Mouse (Mus musculus) gastrocnemius, adult 8-10 months (tissue): ENCODE measurements around the gene Clasrp. TPM values are rescaled to one million over a fixed set of nuclear protein-coding genes. Genes with fewer than 3 reads are reported as not detected.
"Not testable (repeated sequence)": the region's sequence is repeated elsewhere in the genome, so short reads cannot be mapped to it uniquely, and the experiment has no call there.

Experiments used
- DNase-seq, 2 experiments: peaks; one replicate each; pipeline ENCODE4 v3.0.0; 2022; ENCODE audit warnings: low spot score in 2 of 2
- total RNA-seq, 4 experiments: library from RNA; stranded (reverse); gene quantifications; 2 replicates each; pipeline ENCODE4 v1.2.4; 2022

Gene Clasrp
- total RNA-seq, 4 experiments from 2014 or later, result 6.3 to 10.0 (median 9.2) TPM

GRCm38 (mm10) chr7:19609641-19610332 lies 5.5 kb upstream of the Clasrp start:
- no peak for DNase-seq

- no peak for DNase-seq
Measured at GRCm38 (mm10) chr7:19607291-19607690, 3.0 kb upstream of the Clasrp start.

- DNase-seq, result not testable (repeated sequence)
Measured at GRCm38 (mm10) chr7:19604606-19605214, 424 bp upstream of the Clasrp start.

GRCm38 (mm10) chr7:19603055-19603454 lies 1.2 kb downstream of the Clasrp start:
- no peak for DNase-seq

GRCm38 (mm10) chr7:19600562-19600961 lies 3.7 kb downstream of the Clasrp start:
- no peak for DNase-seq

GRCm38 (mm10) chr7:19593061-19593730 lies 11.1 kb downstream of the Clasrp start:
- no peak for DNase-seq

GRCm38 (mm10) chr7:19589917-19590316 lies 14.4 kb downstream of the Clasrp start:
- DNase-seq, result peak; percentile 44 to 57

- peak in 1 of 2 experiments; percentile 42 for DNase-seq
Measured at GRCm38 (mm10) chr7:19589207-19589606, 15.1 kb downstream of the Clasrp start.

- no peak for DNase-seq
Measured at GRCm38 (mm10) chr7:19586269-19586668, 18.0 kb downstream of the Clasrp start.

GRCm38 (mm10) chr7:19580634-19581033 lies 23.7 kb downstream of the Clasrp start:
- DNase-seq, result no peak

- no peak for DNase-seq
Measured at GRCm38 (mm10) chr7:19579751-19580150, 24.5 kb downstream of the Clasrp start.

- no peak for DNase-seq
Measured at GRCm38 (mm10) chr7:19578436-19578835, 25.9 kb downstream of the Clasrp start.

GRCm38 (mm10) chr7:19577877-19578414 lies 26.3 kb downstream of the Clasrp start:
- no peak for DNase-seq

GRCm38 (mm10) chr7:19577141-19577852 lies 27.0 kb downstream of the Clasrp start, which contains the start of the genes Zfp296 and Gemin7:
Zfp296 (plus strand) TSS chr7:19577287.
Gemin7 (minus strand) TSS chr7:19577595.
- no peak for DNase-seq

- DNase-seq, result no peak
Measured at GRCm38 (mm10) chr7:19575559-19575958, 28.7 kb downstream of the Clasrp start.

GRCm38 (mm10) chr7:19573776-19574140 lies 30.5 kb downstream of the Clasrp start:
- no peak for DNase-seq

GRCm38 (mm10) chr7:19572926-19573775 lies 31.1 kb downstream of the Clasrp start:
- DNase-seq, result peak; percentile 64 to 70

- DNase-seq, result no peak
Measured at GRCm38 (mm10) chr7:19569647-19570046, 34.6 kb downstream of the Clasrp start.

GRCm38 (mm10) chr7:19567426-19567825 lies 36.9 kb downstream of the Clasrp start:
- no peak for DNase-seq

- no peak for DNase-seq
Measured at GRCm38 (mm10) chr7:19565803-19566202, 38.5 kb downstream of the Clasrp start.

- DNase-seq, result no peak
Measured at GRCm38 (mm10) chr7:19564455-19564854, 39.8 kb downstream of the Clasrp start.
